Mouse (Mus musculus) brain, embryonic 14.5 days (tissue): ENCODE results near the gene Gfy.

ENCODE experiments used
- CTCF ChIP-seq: fragments of 200-500 bp; IDR thresholded peaks from 2 replicates; pipeline ENCODE4 v1.5.1; 2012; ENCODE audit warnings: inconsistent platforms, mild to moderate bottlenecking, moderate library complexity, borderline replicate concordance; ENCODE audit not compliant: insufficient read depth, insufficient read length; ENCODE audit errors: extremely low read depth
- POLR2A ChIP-seq: fragments of 200-500 bp; IDR thresholded peaks from 2 replicates; pipeline ENCODE4 v1.6.1; 2012; ENCODE audit warnings: mild to moderate bottlenecking, inconsistent platforms, borderline replicate concordance; ENCODE audit not compliant: poor library complexity, insufficient read depth, insufficient read length, severe bottlenecking; ENCODE audit errors: extremely low read depth

- TF ChIP-seq POLR2A, result no peak
- TF ChIP-seq CTCF, result no peak
Measured at GRCm38 (mm10) chr7:45160866-45161265, 18.5 kb downstream of the Gfy start.
